Mouse (Mus musculus): ENCODE results near the gene Taok1. TPM values are rescaled to one million over a fixed set of nuclear protein-coding genes. Genes with fewer than 3 reads are reported as not detected.
"Not testable (repeated sequence)": the region's sequence is repeated elsewhere in the genome, so short reads cannot be mapped to it uniquely, and the experiment has no call there.

Taok1 gene
- polyA plus RNA-seq (2014; fragmentation: Nextera tagmentation; extraction: Ambion mirVana): 37.0 and 37.5 TPM in 2 replicates

DNA sequence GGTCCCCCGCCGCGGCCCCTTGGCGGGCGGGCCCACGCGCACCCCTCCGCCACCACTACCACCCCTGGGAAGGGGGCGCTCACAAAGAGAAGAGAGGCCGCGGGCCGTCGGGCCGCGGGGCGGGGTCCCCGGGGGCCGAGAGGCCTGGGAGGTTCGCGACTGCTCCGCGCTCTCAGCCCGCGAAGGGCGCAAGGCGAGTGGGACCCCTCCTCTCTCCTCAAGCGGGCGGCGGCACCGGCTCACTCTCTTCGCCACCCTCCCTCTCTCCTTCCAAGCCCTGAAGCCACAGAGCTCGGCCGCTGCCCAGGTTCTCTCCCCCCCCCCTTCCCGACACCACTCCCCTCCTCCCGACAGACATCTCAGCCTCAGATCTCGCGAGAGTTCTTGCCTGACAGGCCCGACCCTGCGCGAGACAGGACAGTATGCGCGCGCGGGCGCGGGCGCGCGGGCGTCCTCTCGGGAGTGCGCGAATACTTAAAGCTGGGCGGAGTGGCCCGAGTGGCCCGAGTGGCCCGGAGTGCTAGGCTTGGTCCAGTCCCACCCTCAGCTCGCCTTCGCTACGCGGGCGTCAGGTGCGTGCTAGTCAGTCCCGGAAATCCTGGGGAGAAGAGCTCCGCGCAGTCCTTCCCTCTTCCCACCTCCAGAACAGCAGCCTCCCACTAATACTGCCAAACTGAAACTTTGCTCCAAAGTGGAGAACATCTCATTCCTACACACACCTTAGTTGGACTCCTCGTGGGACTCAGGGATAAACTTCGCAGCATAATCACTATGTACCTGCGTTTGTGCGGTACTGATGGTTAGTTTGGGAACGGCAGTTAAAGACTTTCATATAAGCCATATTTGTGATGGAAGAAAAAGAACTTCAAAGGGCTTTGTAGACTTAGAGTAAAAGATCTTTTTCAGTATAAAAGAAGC lies at the start of gene Taok1:
Gene Taok1 (minus strand): TSS at position 278 of the 918 bp plus-strand sequence.
- Histone ChIP-seq H3K36me3 (ENCODE audit: control insufficient read depth, insufficient read depth, low read length) (no peaks in the 10 kb centered on the region), H3K27me3 (ENCODE audit: control insufficient read depth, insufficient read depth, low read length) (no peaks in the 10 kb centered on the region), H3K9me3 (ENCODE audit: control insufficient read depth, low read length) (no peaks in the 10 kb centered on the region), H3K4me3 (replicated peaks; ENCODE audit: low read depth, low read length) (peak within 1 kb of the TSS; percentile 98), H3K9ac (replicated peaks; ENCODE audit: low read length) (peak within 1 kb of the TSS; percentile 99), H3K4me2 (ENCODE audit: low read length) (peak within 1 kb of the TSS; percentile 79), H3K4me1 (ENCODE audit: control insufficient read depth, insufficient read depth, low read length) (peaks cover 19% of the 10 kb centered on the region), H3K27ac (replicated peaks; ENCODE audit: low read depth, low read length) (peak within 1 kb of the TSS; percentile 98)
- DNase-seq (peak; percentile 99), ATAC-seq (ENCODE audit: low FRiP score, low TSS enrichment) (peak; percentile 93)
- whole genome bisulfite sequencing: under 1% methylated on average over 68 of the region's 71 CpGs

DNA sequence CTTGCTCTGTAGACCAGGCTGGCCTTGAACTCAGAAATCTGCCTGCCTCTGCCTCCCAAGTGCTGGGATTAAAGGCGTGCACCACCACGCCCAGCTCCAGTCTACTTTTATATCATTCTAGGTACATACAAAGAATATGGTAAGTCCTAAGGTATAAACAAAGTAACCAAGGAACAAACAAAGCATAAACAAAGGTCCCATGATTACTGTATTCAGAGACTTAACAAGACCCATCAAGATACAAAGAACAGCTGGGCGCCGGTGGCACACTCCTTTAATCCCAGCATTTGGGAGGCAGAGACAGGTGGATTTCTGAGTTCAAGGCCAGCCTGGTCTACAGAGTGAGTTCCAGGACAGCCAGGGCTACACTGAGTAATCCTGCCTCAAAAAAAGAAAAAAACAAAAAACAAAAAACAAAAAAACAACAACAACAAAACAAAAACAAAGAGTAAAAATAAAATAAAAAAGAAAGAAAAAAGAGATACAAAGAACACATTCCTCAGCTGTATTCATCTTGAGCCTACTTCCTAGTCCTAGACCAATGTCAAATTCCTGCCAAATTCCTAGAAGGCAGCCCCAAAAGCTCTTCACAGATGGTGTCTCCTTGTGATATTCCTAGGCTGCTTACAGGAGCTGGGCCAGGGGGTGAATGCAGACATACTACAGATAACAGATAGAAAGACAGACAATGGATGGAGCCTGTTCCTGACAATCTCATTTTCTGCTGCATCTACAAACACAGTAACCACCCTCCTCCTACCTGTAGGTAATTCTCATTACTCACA lies 46.0 kb upstream of the Taok1 start:
- not testable (repeated sequence) for H3K9me3 ChIP-seq (ENCODE audit: control insufficient read depth, low read length); ATAC-seq (ENCODE audit: low FRiP score, low TSS enrichment); DNase-seq; H3K4me1 ChIP-seq (ENCODE audit: control insufficient read depth, insufficient read depth, low read length); H3K4me2 ChIP-seq (ENCODE audit: low read length); H3K4me3 ChIP-seq (replicated peaks; ENCODE audit: low read depth, low read length); H3K36me3 ChIP-seq (ENCODE audit: control insufficient read depth, insufficient read depth, low read length); H3K9ac ChIP-seq (replicated peaks; ENCODE audit: low read length); H3K27ac ChIP-seq (replicated peaks; ENCODE audit: low read depth, low read length); H3K27me3 ChIP-seq (ENCODE audit: control insufficient read depth, insufficient read depth, low read length)
- WGBS: 98% methylated on average over 4 of the region's 4 CpGs

DNA sequence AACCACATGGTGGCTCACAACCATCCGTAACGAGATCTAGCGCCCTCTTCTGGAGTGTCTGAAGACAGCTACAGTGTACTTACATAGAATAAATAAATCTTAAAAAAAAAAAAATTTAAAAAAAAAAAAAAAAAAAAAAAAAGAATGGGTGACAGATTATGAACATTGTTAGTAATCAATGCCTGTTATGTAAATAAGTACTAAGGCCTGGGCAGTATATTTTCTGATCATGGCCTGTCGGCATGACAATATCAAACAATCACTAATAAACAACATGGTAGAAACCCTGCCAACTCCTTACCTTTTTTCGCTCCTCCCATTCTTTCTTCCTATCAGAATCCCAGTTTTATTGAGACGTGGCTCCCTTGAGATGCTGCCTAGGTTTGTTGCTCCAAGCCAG lies 44.9 kb upstream of the Taok1 start:
- H3K36me3 ChIP-seq (ENCODE audit: control insufficient read depth, insufficient read depth, low read length): no peaks in the 10 kb centered on the region
- ATAC-seq (ENCODE audit: low FRiP score, low TSS enrichment): no peak
- no peak overlapping the region for H3K9ac ChIP-seq (replicated peaks; ENCODE audit: low read length)
- no peaks in the 10 kb centered on the region for H3K4me1 ChIP-seq (ENCODE audit: control insufficient read depth, insufficient read depth, low read length)
- H3K27ac ChIP-seq (replicated peaks; ENCODE audit: low read depth, low read length): no peak overlapping the region
- H3K9me3 ChIP-seq (ENCODE audit: control insufficient read depth, low read length): no peaks in the 10 kb centered on the region
- H3K27me3 ChIP-seq (ENCODE audit: control insufficient read depth, insufficient read depth, low read length): no peaks in the 10 kb centered on the region
- H3K4me3 ChIP-seq (replicated peaks; ENCODE audit: low read depth, low read length): no peak overlapping the region
- 59% methylated on average over 6 of the region's 6 CpGs for WGBS
- H3K4me2 ChIP-seq (ENCODE audit: low read length): no peak overlapping the region
- no peak for DNase-seq

DNA sequence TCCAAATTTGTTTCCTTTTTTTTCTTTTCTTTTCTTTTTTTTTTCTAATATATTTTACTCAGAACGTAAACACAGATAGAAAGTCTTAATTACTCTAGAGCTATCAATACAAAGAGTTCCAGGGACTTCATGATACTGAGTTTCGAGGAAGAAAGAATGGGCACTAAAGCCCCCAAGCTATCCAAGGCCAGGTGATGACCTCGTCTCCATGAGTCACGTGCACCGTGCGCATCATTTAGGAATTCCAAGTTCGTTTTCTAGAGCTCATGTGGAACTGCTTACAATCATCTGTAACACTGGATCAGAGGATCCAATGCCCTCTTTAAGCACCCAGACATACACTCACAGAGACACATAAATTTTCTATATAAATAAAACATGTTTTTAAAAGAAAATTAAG lies 41.3 kb upstream of the Taok1 start:
- no peak overlapping the region for H3K4me3 ChIP-seq (replicated peaks; ENCODE audit: low read depth, low read length)
- H3K4me2 ChIP-seq (ENCODE audit: low read length): no peak overlapping the region
- DNase-seq: no peak
- H3K27ac ChIP-seq (replicated peaks; ENCODE audit: low read depth, low read length): no peak overlapping the region
- WGBS: 85% methylated on average over 7 of the region's 7 CpGs
- H3K9me3 ChIP-seq (ENCODE audit: control insufficient read depth, low read length): no peaks in the 10 kb centered on the region
- ATAC-seq (ENCODE audit: low FRiP score, low TSS enrichment): no peak
- no peaks in the 10 kb centered on the region for H3K27me3 ChIP-seq (ENCODE audit: control insufficient read depth, insufficient read depth, low read length)
- no peak overlapping the region for H3K9ac ChIP-seq (replicated peaks; ENCODE audit: low read length)
- no peaks in the 10 kb centered on the region for H3K4me1 ChIP-seq (ENCODE audit: control insufficient read depth, insufficient read depth, low read length)
- H3K36me3 ChIP-seq (ENCODE audit: control insufficient read depth, insufficient read depth, low read length): no peaks in the 10 kb centered on the region

DNA sequence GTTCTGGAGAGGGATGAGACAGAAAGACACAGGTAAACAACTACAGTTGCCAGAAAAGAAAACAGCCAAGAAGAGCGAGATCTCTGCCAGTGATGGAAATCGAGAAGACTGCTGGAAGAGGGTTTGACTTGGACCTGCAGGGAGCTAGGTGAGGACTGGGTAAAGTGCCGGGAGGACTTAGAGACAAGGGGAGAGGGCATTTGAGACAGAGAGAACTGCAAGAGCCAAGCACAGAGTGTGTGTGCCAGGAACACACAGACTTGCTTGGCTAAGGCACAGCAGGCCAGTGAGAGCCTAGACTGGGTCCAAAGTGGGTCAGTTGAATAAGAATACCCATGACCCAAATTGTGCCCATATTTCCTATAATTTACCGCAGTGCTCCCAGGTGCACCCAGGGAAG lies 37.9 kb upstream of the Taok1 start:
- Histone ChIP-seq H3K27ac (replicated peaks; ENCODE audit: low read depth, low read length) (no peak overlapping the region), H3K27me3 (ENCODE audit: control insufficient read depth, insufficient read depth, low read length) (no peaks in the 10 kb centered on the region), H3K4me1 (ENCODE audit: control insufficient read depth, insufficient read depth, low read length) (no peaks in the 10 kb centered on the region), H3K4me3 (replicated peaks; ENCODE audit: low read depth, low read length) (no peak overlapping the region), H3K36me3 (ENCODE audit: control insufficient read depth, insufficient read depth, low read length) (no peaks in the 10 kb centered on the region), H3K9ac (replicated peaks; ENCODE audit: low read length) (no peak overlapping the region), H3K4me2 (ENCODE audit: low read length) (no peak overlapping the region), H3K9me3 (ENCODE audit: control insufficient read depth, low read length) (no peaks in the 10 kb centered on the region)
- DNase-seq (no peak), ATAC-seq (ENCODE audit: low FRiP score, low TSS enrichment) (no peak)
- WGBS: 93% methylated on average over 4 of the region's 4 CpGs

DNA sequence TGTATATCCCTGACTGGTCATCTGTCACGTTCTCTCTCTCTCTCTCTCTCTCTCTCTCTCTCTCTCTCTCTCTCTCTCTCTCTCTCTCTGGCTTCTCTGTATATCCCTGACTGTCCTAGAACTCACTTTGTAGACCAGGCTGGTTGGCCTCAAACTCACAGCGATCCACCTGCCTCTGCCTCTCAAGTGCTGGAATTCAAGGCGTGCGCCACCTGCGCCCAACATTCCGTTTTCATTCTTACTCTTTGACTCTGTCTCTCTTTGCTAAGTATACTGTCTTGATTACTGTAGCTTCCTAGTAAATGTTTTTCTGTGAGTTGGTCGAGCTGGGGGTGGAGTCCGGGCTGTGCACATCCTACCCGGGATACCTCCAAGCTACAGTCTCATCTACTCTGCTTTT lies 33.8 kb upstream of the Taok1 start:
- no peak for ATAC-seq (ENCODE audit: low FRiP score, low TSS enrichment)
- no peak overlapping the region for H3K9ac ChIP-seq (replicated peaks; ENCODE audit: low read length)

DNA sequence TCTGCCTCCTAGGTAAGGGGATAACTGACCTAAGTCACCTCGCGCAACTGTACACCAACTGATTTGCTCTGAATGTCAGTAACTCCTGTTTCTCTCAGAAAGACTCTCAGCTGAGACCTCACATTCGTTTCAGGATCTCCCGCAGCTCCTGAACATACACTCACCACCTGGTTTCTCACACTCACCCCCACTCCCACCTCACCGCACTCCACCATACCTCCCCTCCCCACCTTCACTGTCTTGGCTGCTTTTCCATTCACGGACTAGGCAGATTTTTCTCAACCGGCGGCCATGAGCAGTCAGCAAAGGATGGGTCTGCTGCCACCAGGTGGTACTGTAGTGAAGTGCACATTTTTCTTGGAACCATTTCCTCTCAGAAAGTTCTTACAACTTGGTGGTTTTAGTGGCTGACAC lies 22.6 kb upstream of the Taok1 start:
- ATAC-seq (ENCODE audit: low FRiP score, low TSS enrichment): no peak
- H3K4me3 ChIP-seq (replicated peaks; ENCODE audit: low read depth, low read length): peak overlapping the region; percentile 19
- H3K27ac ChIP-seq (replicated peaks; ENCODE audit: low read depth, low read length): no peak overlapping the region

More for the DNA sequence above, 33.8 kb upstream of the Taok1 start:
- H3K27ac ChIP-seq (replicated peaks; ENCODE audit: low read depth, low read length): no peak overlapping the region
- no peaks in the 10 kb centered on the region for H3K36me3 ChIP-seq (ENCODE audit: control insufficient read depth, insufficient read depth, low read length)
- no peak overlapping the region for H3K4me2 ChIP-seq (ENCODE audit: low read length)
- H3K4me3 ChIP-seq (replicated peaks; ENCODE audit: low read depth, low read length): no peak overlapping the region
- H3K4me1 ChIP-seq (ENCODE audit: control insufficient read depth, insufficient read depth, low read length): no peaks in the 10 kb centered on the region
- 86% methylated on average over 9 of the region's 9 CpGs for WGBS
- H3K27me3 ChIP-seq (ENCODE audit: control insufficient read depth, insufficient read depth, low read length): no peaks in the 10 kb centered on the region
- DNase-seq: no peak
- H3K9me3 ChIP-seq (ENCODE audit: control insufficient read depth, low read length): no peaks in the 10 kb centered on the region

DNA sequence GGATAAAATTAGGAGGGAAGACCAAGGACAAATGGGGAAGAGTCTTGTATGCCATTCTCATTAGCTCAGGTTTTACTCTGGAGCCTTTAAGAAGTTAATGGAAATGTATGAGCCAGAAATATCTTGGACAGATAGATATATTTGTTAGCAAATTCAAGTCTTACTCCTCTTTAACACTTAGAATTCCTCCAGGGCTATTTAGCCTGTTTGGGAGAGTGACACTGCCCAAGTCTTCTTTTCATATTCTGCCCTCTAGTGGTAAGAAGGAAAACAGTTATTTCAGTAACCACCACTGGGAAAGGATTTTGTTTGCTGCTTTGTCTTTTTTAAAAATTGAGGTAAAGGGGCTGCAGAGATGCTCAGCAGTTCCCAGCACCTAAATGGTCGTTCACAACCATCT lies 21.9 kb upstream of the Taok1 start:
- H3K4me3 ChIP-seq (replicated peaks; ENCODE audit: low read depth, low read length): no peak overlapping the region
- 6% methylated on average over 1 of the region's 1 CpGs for WGBS
- DNase-seq (peak; percentile 82), ATAC-seq (ENCODE audit: low FRiP score, low TSS enrichment) (no peak)
- peaks cover 14% of the 10 kb centered on the region for H3K4me1 ChIP-seq (ENCODE audit: control insufficient read depth, insufficient read depth, low read length)
- H3K27me3 ChIP-seq (ENCODE audit: control insufficient read depth, insufficient read depth, low read length): no peaks in the 10 kb centered on the region
- no peak overlapping the region for H3K27ac ChIP-seq (replicated peaks; ENCODE audit: low read depth, low read length)
- H3K4me2 ChIP-seq (ENCODE audit: low read length): no peak overlapping the region
- H3K9ac ChIP-seq (replicated peaks; ENCODE audit: low read length): no peak overlapping the region
- H3K36me3 ChIP-seq (ENCODE audit: control insufficient read depth, insufficient read depth, low read length): no peaks in the 10 kb centered on the region
- H3K9me3 ChIP-seq (ENCODE audit: control insufficient read depth, low read length): no peaks in the 10 kb centered on the region

More for the DNA sequence above, 22.6 kb upstream of the Taok1 start:
- H3K4me2 ChIP-seq (ENCODE audit: low read length): peak overlapping the region; percentile 54
- 16% methylated on average over 8 of the region's 8 CpGs for WGBS
- peak; percentile 90 for DNase-seq
- no peak overlapping the region for H3K9ac ChIP-seq (replicated peaks; ENCODE audit: low read length)
- H3K27me3 ChIP-seq (ENCODE audit: control insufficient read depth, insufficient read depth, low read length): no peaks in the 10 kb centered on the region
- H3K4me1 ChIP-seq (ENCODE audit: control insufficient read depth, insufficient read depth, low read length): peaks cover 8% of the 10 kb centered on the region; the same call in 1 of the 2 replicates
- H3K9me3 ChIP-seq (ENCODE audit: control insufficient read depth, low read length): no peaks in the 10 kb centered on the region
- no peaks in the 10 kb centered on the region for H3K36me3 ChIP-seq (ENCODE audit: control insufficient read depth, insufficient read depth, low read length)

Data from midbrain, embryonic 14.5 days (tissue).